25 mouse cellular contexts compared by ENCODE assay signal in the genomic region with DNA sequence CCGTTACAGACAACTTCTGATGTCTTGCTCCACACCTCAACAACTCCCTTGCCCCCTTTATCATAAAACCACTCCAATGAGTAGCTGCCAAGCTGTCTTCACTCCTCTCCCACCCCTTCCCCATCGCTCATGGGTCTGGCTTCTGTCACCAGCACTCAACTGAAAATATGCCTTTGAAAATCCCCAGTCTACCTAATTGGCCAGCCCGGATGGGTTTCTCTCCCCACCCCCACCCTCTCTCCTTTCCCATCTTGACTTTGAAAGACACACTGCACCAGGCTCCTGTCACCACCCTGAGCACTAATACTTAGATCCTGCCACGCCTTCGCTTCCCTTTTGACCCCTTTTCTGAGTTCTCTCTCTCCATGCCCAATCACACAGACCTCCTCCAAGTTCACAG.
DNase-seq lines count a peak whose midpoint lies in the region; ATAC-seq lines count a peak whose summit lies in the region.
"Had no signal": no experiment of that assay in that cellular context is flagged by ENCODE, and none has a peak within 500 bp of the region (broad histone marks: within the 10 kb centered on the region; RNA-seq: fewer than 3 reads in every experiment).

No protein-coding gene starts in this region.

- H3K27ac ChIP-seq in heart, embryonic 11.5 days (ENCODE audit: low read depth, low read length): peak overlapping the region; percentile 67
- peak overlapping the region; percentile 15; the same call in 1 of the 2 replicates for H3K27ac ChIP-seq in brown adipose tissue, adult 24 weeks (replicated peaks; ENCODE audit: low read depth, low read length)
- H3K27ac ChIP-seq in embryonic facial prominence, embryonic 15.5 days (replicated peaks): 0 out of 2 replicates have a peak overlapping the region, but pooled peaks have one; percentile 11
- no peak overlapping the region for H3K27ac ChIP-seq in limb, embryonic 10.5 days
- H3K27ac ChIP-seq: embryonic facial prominence, embryonic 12.5 days; hindbrain, embryonic 14.5 days; left cerebral cortex, adult 2 months; liver, embryonic 12.5 days; stomach, embryonic 15.5 days had no signal

- peaks cover 50% of the 10 kb centered on the region for H3K4me1 ChIP-seq in heart, embryonic 11.5 days (ENCODE audit: control insufficient read depth, insufficient read depth, low read length)
- peaks cover 22% of the 10 kb centered on the region for H3K4me1 ChIP-seq in brown adipose tissue, adult 24 weeks (ENCODE audit: control insufficient read depth, insufficient read depth, insufficient read length, low read length)
- H3K4me1 ChIP-seq in embryonic facial prominence, embryonic 15.5 days: peaks cover 15% of the 10 kb centered on the region
- H3K4me1 ChIP-seq in limb, embryonic 10.5 days: peaks cover 30% of the 10 kb centered on the region
- H3K4me1 ChIP-seq: embryonic facial prominence, embryonic 12.5 days; liver, embryonic 12.5 days had no signal

- no peaks in the 10 kb centered on the region for H3K27me3 ChIP-seq in heart, embryonic 11.5 days (ENCODE audit: control insufficient read depth, insufficient read depth, low read length)
- no peaks in the 10 kb centered on the region for H3K27me3 ChIP-seq in embryonic facial prominence, embryonic 15.5 days
- no peaks in the 10 kb centered on the region for H3K27me3 ChIP-seq in limb, embryonic 10.5 days (ENCODE audit: low read depth, poor library complexity, severe bottlenecking)
- H3K27me3 ChIP-seq: embryonic facial prominence, embryonic 12.5 days; liver, embryonic 12.5 days; stomach, embryonic 15.5 days had no signal

- H3K4me2 ChIP-seq in heart, embryonic 11.5 days: 0 out of 2 replicates have a peak overlapping the region, but pooled peaks have one; percentile 9
- H3K4me2 ChIP-seq in embryonic facial prominence, embryonic 15.5 days (replicated peaks): no peak overlapping the region
- H3K4me2 ChIP-seq: embryonic facial prominence, embryonic 12.5 days; hindbrain, embryonic 14.5 days; liver, embryonic 12.5 days; lung, embryonic 14.5 days; stomach, embryonic 15.5 days had no signal

- H3K9ac ChIP-seq in heart, embryonic 11.5 days (ENCODE audit: low read depth, low read length): no peak overlapping the region
- no peak overlapping the region for H3K9ac ChIP-seq in embryonic facial prominence, embryonic 15.5 days
- H3K9ac ChIP-seq: embryonic facial prominence, embryonic 12.5 days; hindbrain, embryonic 14.5 days; liver, embryonic 12.5 days; lung, embryonic 14.5 days; stomach, embryonic 15.5 days had no signal

- no peaks in the 10 kb centered on the region for H3K9me3 ChIP-seq in heart, embryonic 11.5 days (replicated peaks; ENCODE audit: control insufficient read depth, low read length)
- H3K9me3 ChIP-seq in embryonic facial prominence, embryonic 15.5 days (replicated peaks): no peaks in the 10 kb centered on the region
- H3K9me3 ChIP-seq in limb, embryonic 10.5 days (replicated peaks): no peaks in the 10 kb centered on the region
- H3K9me3 ChIP-seq: embryonic facial prominence, embryonic 12.5 days; liver, embryonic 12.5 days; stomach, embryonic 15.5 days had no signal

- peaks cover 22% of the 10 kb centered on the region for H3K36me3 ChIP-seq in heart, embryonic 11.5 days (ENCODE audit: control insufficient read depth, insufficient read depth, low read length)
- H3K36me3 ChIP-seq in embryonic facial prominence, embryonic 15.5 days: peaks cover 26% of the 10 kb centered on the region
- H3K36me3 ChIP-seq in limb, embryonic 10.5 days: peaks cover 45% of the 10 kb centered on the region

- no peak for DNase-seq in heart, postnatal 36 days
- peak; percentile 66 for DNase-seq in limb, embryonic 10.5 days (ENCODE audit: low spot score)
- DNase-seq in layer of hippocampus, postnatal 10 days (ENCODE audit: low spot score in 2 of 2): no peak
- DNase-seq in thymus, postnatal 4 days: no peak
- DNase-seq in adrenal gland, postnatal 10 days: no peak
- DNase-seq: adrenal gland, adult 8-10 months; B cell, adult 2 months; cerebellum, adult 11 months; cerebellum, postnatal 10 days; kidney, adult 8-10 months; kidney, postnatal 25 days; left cerebral cortex, postnatal 4 days; lung, embryonic 14.5 days; lung, postnatal 36 days; right cerebral cortex, postnatal 25 days had no signal

- H3K4me3 ChIP-seq in heart, embryonic 11.5 days (ENCODE audit: low read depth, low read length): no peak overlapping the region
- no peak overlapping the region for H3K4me3 ChIP-seq in brown adipose tissue, adult 24 weeks (ENCODE audit: insufficient read depth, low read depth, low read length)
- no peak overlapping the region for H3K4me3 ChIP-seq in embryonic facial prominence, embryonic 15.5 days (replicated peaks)
- H3K4me3 ChIP-seq in limb, embryonic 10.5 days: no peak overlapping the region
- H3K4me3 ChIP-seq: embryonic facial prominence, embryonic 12.5 days; left cerebral cortex, adult 2 months; liver, embryonic 12.5 days; stomach, embryonic 15.5 days had no signal

- peak; percentile 66 for ATAC-seq in heart, embryonic 11.5 days (replicated peaks; ENCODE audit: insufficient number of reproducible peaks, low FRiP score, low TSS enrichment)
- no peak for ATAC-seq in embryonic facial prominence, embryonic 15.5 days (ENCODE audit: insufficient number of reproducible peaks, low FRiP score, low TSS enrichment, low read depth)
- ATAC-seq: forebrain, embryonic 14.5 days; liver, embryonic 12.5 days; midbrain, embryonic 16.5 days had no signal

- intact Hi-C loops in heart, postnatal 36 days (cut with DNase I): no loop called here

- 30% methylated on average over 5 of the region's 5 CpGs for WGBS in heart, embryonic 11.5 days (ENCODE audit: insufficient replicate concordance)
- WGBS in embryonic facial prominence, embryonic 15.5 days: 56% methylated on average over 5 of the region's 5 CpGs
- WGBS in limb, embryonic 10.5 days: 31% methylated on average over 5 of the region's 5 CpGs
